Mouse (Mus musculus) ES-E14 (cell line): ENCODE results near the gene Rhbg.

Experiments
- CHD2 ChIP-seq: IDR thresholded peaks from 2 replicates; pipeline ENCODE4 v1.6.1; 2014; ENCODE audit warnings: mild to moderate bottlenecking, low read depth, low read length, inconsistent platforms
- HCFC1 ChIP-seq: IDR thresholded peaks from 2 replicates; pipeline ENCODE4 v1.6.1; 2012; ENCODE audit warnings: low read length, inconsistent platforms, borderline replicate concordance; ENCODE audit not compliant: insufficient read depth

DNA sequence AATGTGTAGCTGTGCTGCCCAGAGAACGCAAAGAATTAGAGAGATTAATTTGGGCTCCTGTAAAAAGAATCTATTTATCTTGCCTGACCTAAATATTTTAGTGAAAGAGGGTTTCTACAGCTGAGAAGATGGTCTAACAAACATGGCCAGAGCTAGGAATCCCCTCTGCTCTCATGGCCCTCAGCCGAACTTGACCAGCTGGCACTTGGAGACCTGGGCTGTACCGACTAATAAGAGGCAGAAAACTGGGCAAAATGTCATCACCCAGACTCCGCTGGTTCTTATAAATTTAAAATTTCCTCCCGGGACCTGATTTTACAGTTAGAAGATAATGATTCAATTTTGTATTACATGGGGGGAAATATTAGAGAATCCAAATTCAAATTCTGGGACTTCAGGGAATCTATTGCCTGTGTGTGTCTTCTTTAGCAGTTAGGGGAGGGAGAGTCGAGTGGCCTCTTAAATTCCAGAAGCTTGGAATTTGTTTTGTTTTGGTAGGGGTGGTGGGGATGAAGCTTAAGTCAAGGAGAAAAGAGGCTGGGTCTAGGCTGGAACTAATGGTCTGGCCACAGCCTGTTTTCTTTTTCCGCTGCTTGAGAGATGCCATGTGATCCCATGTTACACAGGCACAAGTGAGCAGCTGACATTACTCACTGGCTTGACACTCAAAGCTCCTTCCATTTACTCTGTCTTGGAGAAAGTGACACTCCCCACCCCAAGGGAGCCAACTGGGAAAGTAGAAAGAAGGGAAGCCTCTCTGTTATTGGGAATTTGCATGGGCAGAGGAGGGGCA lies 37.8 kb downstream of the Rhbg start:
- TF ChIP-seq CHD2 (no peak), HCFC1 (no peak)
